Mouse (Mus musculus) heart, embryonic 14.5 days (tissue): ENCODE measurements around the gene Dnajb7. TPM values are rescaled to one million over a fixed set of nuclear protein-coding genes. Genes with fewer than 3 reads are reported as not detected.

ENCODE experiments used
- ATAC-seq: fragments of 200-750 bp; cut with Nextera tagmentation; 2 replicates; pipeline ENCODE4 v1.8.0; 2017; ENCODE audit warnings: low read depth, moderate TSS enrichment; ENCODE audit not compliant: insufficient number of reproducible peaks, insufficient read depth, low FRiP score
- H3K27ac ChIP-seq, 2 experiments: fragments of 200-500 bp in 1 of 2; fragments of 300-500 bp in 1 of 2; sonication (generic) in 1 of 2; replicated peaks in 1 of 2; 2 replicates each; pipeline ENCODE4 v1.5.1; 2012 to 2014; ENCODE audit warnings: low read depth in 2 of 2, low read length in 2 of 2, control low read depth in 1 of 2, mild to moderate bottlenecking in 1 of 2, mixed read lengths in 1 of 2; ENCODE audit not compliant: control insufficient read depth in 1 of 2, insufficient read depth in 1 of 2
- H3K27me3 ChIP-seq: fragments of 300-500 bp; sonication (generic); 2 replicates; pipeline ENCODE4 v1.6.1; 2014; ENCODE audit warnings: mild to moderate bottlenecking, low read length, control low read depth; ENCODE audit not compliant: control insufficient read depth, insufficient read depth
- H3K36me3 ChIP-seq: fragments of 300-500 bp; sonication (generic); 2 replicates; pipeline ENCODE4 v1.6.1; 2014; ENCODE audit warnings: mild to moderate bottlenecking, control low read depth, low read length, mixed read lengths; ENCODE audit not compliant: control insufficient read depth, insufficient read depth
- H3K4me1 ChIP-seq, 2 experiments: fragments of 200-500 bp in 1 of 2; fragments of 300-500 bp in 1 of 2; sonication (generic) in 1 of 2; 2 replicates each; pipeline ENCODE4 v1.6.1; 2012 to 2014; ENCODE audit warnings: low read length in 2 of 2, control low read depth in 1 of 2, mixed read lengths in 1 of 2; ENCODE audit not compliant: control insufficient read depth in 2 of 2, insufficient read depth in 2 of 2
- H3K4me2 ChIP-seq: fragments of 300-500 bp; sonication (generic); 2 replicates; pipeline ENCODE4 v1.6.1; 2014; ENCODE audit warnings: mild to moderate bottlenecking, low read length
- H3K4me3 ChIP-seq, 2 experiments: fragments of 200-500 bp in 1 of 2; fragments of 300-500 bp in 1 of 2; sonication (generic) in 1 of 2; 2 replicates each; pipeline ENCODE4 v1.5.1; 2012 to 2014; ENCODE audit warnings: low read length in 2 of 2, mild to moderate bottlenecking in 2 of 2, control low read depth in 1 of 2, low read depth in 1 of 2, moderate library complexity in 1 of 2; ENCODE audit not compliant: control insufficient read depth in 1 of 2, insufficient read depth in 1 of 2
- H3K9ac ChIP-seq: fragments of 300-500 bp; sonication (generic); 2 replicates; pipeline ENCODE4 v1.6.1; 2014; ENCODE audit warnings: mild to moderate bottlenecking, low read length
- H3K9me3 ChIP-seq: fragments of 300-500 bp; sonication (generic); 2 replicates; pipeline ENCODE4 v1.6.1; 2016; ENCODE audit warnings: low read length, control low read depth; ENCODE audit not compliant: control insufficient read depth
- WGBS: fragments of 180-500 bp; shearing (Covaris S2); extraction: QIAGEN DNeasy Blood & Tissue Kit; methylation state at CpG from one replicate; pipeline ENCODE4 v1.1.7; 2014; 5-methylcytosine and 5-hydroxymethylcytosine counted together
- polyA plus RNA-seq: library from polyadenylated mRNA; unstranded; fragments of >200 nt; fragmentation: Nextera tagmentation; extraction: Ambion mirVana; gene quantifications from 2 replicates; pipeline ENCODE4 v1.2.1, GENCODE M21; 2014

The Dnajb7 gene
- 1.1 and 1.3 TPM in 2 replicates for polyA plus RNA-seq

GRCm38 (mm10) chr15:81408199-81408598 lies at the start of gene Dnajb7:
Gene Dnajb7, minus strand, starts transcription at chr15:81408299.
- Histone ChIP-seq H3K9me3 (no peaks in the 10 kb centered on the region), H3K27ac (no peak within 1 kb of the TSS), H3K36me3 (no peaks in the 10 kb centered on the region), H3K4me2 (no peak within 1 kb of the TSS), H3K4me1 (no peaks in the 10 kb centered on the region), H3K4me3 (no peak within 1 kb of the TSS), H3K9ac (no peak within 1 kb of the TSS), H3K27me3 (no peaks in the 10 kb centered on the region)
- 93% methylated on average over 1 of the region's 1 CpGs for WGBS
- no peak for ATAC-seq

- no peak overlapping the region for H3K4me2 ChIP-seq
- H3K36me3 ChIP-seq = peaks cover 47% of the 10 kb centered on the region
- no peak for ATAC-seq
- H3K9ac ChIP-seq = no peak overlapping the region
- no peak overlapping the region for H3K27ac ChIP-seq
- WGBS = 28% methylated on average over 3 of the region's 3 CpGs
- H3K9me3 ChIP-seq = no peaks in the 10 kb centered on the region
- no peak overlapping the region for H3K4me3 ChIP-seq
- no peaks in the 10 kb centered on the region for H3K4me1 ChIP-seq
- H3K27me3 ChIP-seq = no peaks in the 10 kb centered on the region
Measured at GRCm38 (mm10) chr15:81448463-81448862, 40.4 kb upstream of the Dnajb7 start.

- H3K27me3 ChIP-seq = no peaks in the 10 kb centered on the region
- H3K4me2 ChIP-seq = no peak overlapping the region
- ATAC-seq = no peak
- H3K27ac ChIP-seq = no peak overlapping the region
- peaks cover 45% of the 10 kb centered on the region for H3K36me3 ChIP-seq
- no peaks in the 10 kb centered on the region for H3K9me3 ChIP-seq
- H3K4me1 ChIP-seq = no peaks in the 10 kb centered on the region
- no peak overlapping the region for H3K4me3 ChIP-seq
- H3K9ac ChIP-seq = no peak overlapping the region
Measured at GRCm38 (mm10) chr15:81439236-81439635, 31.1 kb upstream of the Dnajb7 start.

- no peak for ATAC-seq
- Histone ChIP-seq H3K9ac (no peak overlapping the region), H3K4me3 (no peak overlapping the region), H3K27me3 (no peaks in the 10 kb centered on the region), H3K27ac (no peak overlapping the region), H3K4me1 (no peaks in the 10 kb centered on the region), H3K36me3 (peaks cover 43% of the 10 kb centered on the region), H3K4me2 (no peak overlapping the region), H3K9me3 (no peaks in the 10 kb centered on the region)
- 91% methylated on average over 1 of the region's 1 CpGs for WGBS
Measured at GRCm38 (mm10) chr15:81438345-81438744, 30.2 kb upstream of the Dnajb7 start.

GRCm38 (mm10) chr15:81431195-81431594 lies 23.1 kb upstream of the Dnajb7 start:
- WGBS = 82% methylated on average over 1 of the region's 1 CpGs
- Histone ChIP-seq H3K9ac (no peak overlapping the region), H3K27me3 (no peaks in the 10 kb centered on the region), H3K4me1 (no peaks in the 10 kb centered on the region), H3K36me3 (peaks cover 50% of the 10 kb centered on the region), H3K4me3 (no peak overlapping the region), H3K4me2 (no peak overlapping the region), H3K27ac (no peak overlapping the region), H3K9me3 (no peaks in the 10 kb centered on the region)
- ATAC-seq = no peak

- WGBS = 74% methylated on average over 2 of the region's 2 CpGs
- ATAC-seq = no peak
- Histone ChIP-seq H3K9me3 (no peaks in the 10 kb centered on the region), H3K4me1 (no peaks in the 10 kb centered on the region), H3K4me2 (no peak overlapping the region), H3K27me3 (no peaks in the 10 kb centered on the region), H3K4me3 (no peak overlapping the region), H3K27ac (no peak overlapping the region), H3K9ac (no peak overlapping the region), H3K36me3 (peaks cover 50% of the 10 kb centered on the region)
Measured at GRCm38 (mm10) chr15:81427947-81428346, 19.8 kb upstream of the Dnajb7 start.

- Histone ChIP-seq H3K27me3 (no peaks in the 10 kb centered on the region), H3K36me3 (peaks cover 25% of the 10 kb centered on the region), H3K4me3 (no peak overlapping the region), H3K4me2 (no peak overlapping the region), H3K9ac (no peak overlapping the region), H3K27ac (no peak overlapping the region), H3K4me1 (no peaks in the 10 kb centered on the region), H3K9me3 (no peaks in the 10 kb centered on the region)
- WGBS = 88% methylated on average over 3 of the region's 3 CpGs
- no peak for ATAC-seq
Measured at GRCm38 (mm10) chr15:81425311-81425710, 17.2 kb upstream of the Dnajb7 start.

- ATAC-seq = no peak
- no peak overlapping the region for H3K4me2 ChIP-seq
- H3K36me3 ChIP-seq = peaks cover 5% of the 10 kb centered on the region
- WGBS = 77% methylated on average over 7 of the region's 7 CpGs
- no peak overlapping the region for H3K9ac ChIP-seq
- H3K4me3 ChIP-seq = no peak overlapping the region
- H3K9me3 ChIP-seq = no peaks in the 10 kb centered on the region
- H3K27me3 ChIP-seq = no peaks in the 10 kb centered on the region
- H3K27ac ChIP-seq = no peak overlapping the region
- no peaks in the 10 kb centered on the region for H3K4me1 ChIP-seq
Measured at GRCm38 (mm10) chr15:81422156-81422681, 14.1 kb upstream of the Dnajb7 start.
